Mouse (Mus musculus) left cerebral cortex, adult 18-20 months (tissue): ENCODE measurements at regions not wholly inside any gene's neighbourhood (a gene's known extent, or its start where the extent isn't known, plus 50 kb on each side); places are given as distances from the start of the nearest gene placed in this dataset.
"Not testable (repeated sequence)": the region's sequence is repeated elsewhere in the genome, so short reads cannot be mapped to it uniquely, and the experiment has no call there.

Experiments
- DNase-seq, 2 experiments: peaks; one replicate each; pipeline ENCODE4 v3.0.0; 2021 to 2022; ENCODE audit warnings: low spot score in 2 of 2, mixed read lengths in 1 of 2

GRCm38 (mm10) chr16:21102033-21102432 lies 51.8 kb downstream of the Teddm3 start:
- not testable (repeated sequence) for DNase-seq

DNA sequence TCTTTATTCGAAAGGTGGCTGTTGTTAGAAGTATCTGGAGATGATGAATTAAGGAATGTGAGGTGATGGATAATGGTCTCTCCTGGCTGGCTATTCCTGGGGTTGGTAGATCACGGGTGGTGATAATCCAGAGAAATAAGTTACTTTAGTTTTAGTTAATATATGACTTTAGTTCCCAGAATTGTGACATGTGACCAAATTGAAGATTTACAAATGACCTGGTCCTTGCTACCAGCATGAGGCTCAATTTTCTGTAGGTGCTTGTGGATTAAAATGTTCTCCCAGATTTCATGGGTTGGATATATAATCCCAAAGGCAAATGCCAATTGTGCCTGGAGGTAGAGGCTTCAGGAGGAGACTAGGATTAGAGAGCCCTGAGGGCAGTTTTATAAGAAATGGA lies 53.7 kb downstream of the Teddm3 start:
- DNase-seq = not testable (repeated sequence)

- DNase-seq = no peak
Measured at GRCm38 (mm10) chr16:21074779-21075148, 79.0 kb downstream of the Teddm3 start.

- not testable (repeated sequence) for DNase-seq
Measured at GRCm38 (mm10) chr16:21074082-21074778, 79.6 kb downstream of the Teddm3 start.

DNA sequence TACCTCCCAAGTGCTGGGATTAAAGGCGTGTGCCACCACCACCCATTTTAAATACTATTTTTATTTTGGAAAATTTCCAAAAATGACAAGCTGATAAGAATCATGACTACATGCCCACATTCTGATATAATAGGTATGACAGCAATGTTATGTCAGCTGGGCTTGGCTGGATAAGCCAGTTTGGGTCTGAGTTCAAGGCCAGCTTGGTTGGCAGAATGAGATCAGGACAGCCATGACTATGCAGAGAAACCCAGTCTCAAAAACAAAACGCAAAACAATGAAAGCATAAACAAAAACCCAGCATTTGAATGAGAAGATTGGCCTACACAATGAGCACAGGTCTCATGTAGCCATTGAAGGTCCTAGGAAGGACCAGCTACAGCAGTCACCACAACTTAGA lies 93.6 kb downstream of the Teddm3 start:
- DNase-seq = no peak

- no peak for DNase-seq
Measured at GRCm38 (mm10) chr16:21054772-21055171, 99.0 kb downstream of the Teddm3 start.

GRCm38 (mm10) chr16:21022087-21022486 lies 131.7 kb downstream of the Teddm3 start:
- DNase-seq = not testable (repeated sequence)

- DNase-seq = no peak
Measured at GRCm38 (mm10) chr16:21004871-21005270, 148.9 kb downstream of the Teddm3 start.

- DNase-seq = no peak
Measured at GRCm38 (mm10) chr16:21001126-21001525, 152.7 kb downstream of the Teddm3 start.

GRCm38 (mm10) chr16:20990524-20990923 lies 163.3 kb downstream of the Teddm3 start:
- no peak for DNase-seq

GRCm38 (mm10) chr16:20975406-20975805 lies 178.4 kb downstream of the Teddm3 start:
- no peak for DNase-seq

- no peak for DNase-seq
Measured at GRCm38 (mm10) chr16:20972442-20972841, 181.4 kb downstream of the Teddm3 start.

GRCm38 (mm10) chr16:20958905-20959304 lies 194.9 kb downstream of the Teddm3 start:
- no peak for DNase-seq

DNA sequence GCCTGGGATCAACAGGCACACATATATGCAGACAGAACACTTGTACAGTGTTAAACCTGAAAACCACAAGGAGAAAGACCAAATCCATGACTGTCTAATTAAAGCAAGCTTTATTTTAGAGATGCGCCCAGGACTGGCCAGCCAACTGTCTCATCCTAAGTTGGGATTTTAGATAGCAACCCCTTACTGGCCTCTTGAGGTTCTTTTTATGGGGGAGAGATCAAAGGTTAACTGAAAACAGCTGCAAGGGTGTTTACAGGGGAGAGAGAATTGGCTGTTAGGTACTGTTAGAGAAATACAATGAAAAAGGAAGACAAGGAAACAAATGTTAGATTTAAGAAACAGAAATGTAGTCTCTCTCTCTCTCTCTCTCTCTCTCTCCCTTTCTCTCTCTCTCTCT lies 202.4 kb upstream of the Thpo start:
- no peak for DNase-seq

- not testable (repeated sequence) for DNase-seq
Measured at GRCm38 (mm10) chr16:20934846-20935245, 200.5 kb upstream of the Thpo start.

DNA sequence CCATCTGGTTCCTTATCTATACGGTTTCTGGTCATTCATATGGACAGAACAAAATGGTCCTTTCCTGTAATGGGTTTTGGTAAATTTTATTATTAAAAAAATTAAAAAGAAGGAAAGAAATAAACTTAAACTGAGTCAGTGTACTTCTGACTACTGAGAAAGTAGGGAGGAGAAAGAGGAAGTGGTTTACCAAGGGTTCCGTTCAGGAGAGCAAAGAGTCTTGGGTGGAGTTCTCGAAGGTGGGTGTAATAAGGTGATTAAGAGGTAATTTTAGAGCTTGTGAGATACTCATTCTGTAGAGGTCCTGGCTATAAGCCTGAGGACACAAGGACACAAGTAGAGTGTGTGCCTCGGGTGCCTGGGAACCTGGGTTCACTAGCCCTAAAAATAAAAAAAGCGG lies 195.7 kb upstream of the Thpo start:
- DNase-seq = not testable (repeated sequence)

- DNase-seq = not testable (repeated sequence)
Measured at GRCm38 (mm10) chr16:20925776-20926175, 191.5 kb upstream of the Thpo start.

DNA sequence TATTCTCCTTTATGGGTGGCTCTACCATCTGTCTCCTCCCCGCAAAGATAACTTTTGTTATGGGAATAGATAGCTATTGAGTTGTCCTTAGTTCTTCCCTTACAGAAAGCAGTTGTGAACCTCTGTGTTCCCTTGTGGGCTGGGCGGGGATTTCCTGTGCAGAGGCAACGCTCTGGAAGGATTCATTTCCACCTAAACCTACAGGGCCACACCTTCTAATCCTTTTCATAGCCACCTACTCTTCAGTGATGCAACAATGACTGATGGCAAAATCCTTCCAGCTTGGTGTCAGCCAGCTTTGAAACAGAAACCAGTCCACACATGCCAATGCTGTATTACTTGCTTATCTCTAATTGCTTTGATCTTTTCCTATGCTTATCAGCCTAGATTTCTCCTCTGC lies 176.6 kb upstream of the Thpo start:
- DNase-seq = not testable (repeated sequence)

DNA sequence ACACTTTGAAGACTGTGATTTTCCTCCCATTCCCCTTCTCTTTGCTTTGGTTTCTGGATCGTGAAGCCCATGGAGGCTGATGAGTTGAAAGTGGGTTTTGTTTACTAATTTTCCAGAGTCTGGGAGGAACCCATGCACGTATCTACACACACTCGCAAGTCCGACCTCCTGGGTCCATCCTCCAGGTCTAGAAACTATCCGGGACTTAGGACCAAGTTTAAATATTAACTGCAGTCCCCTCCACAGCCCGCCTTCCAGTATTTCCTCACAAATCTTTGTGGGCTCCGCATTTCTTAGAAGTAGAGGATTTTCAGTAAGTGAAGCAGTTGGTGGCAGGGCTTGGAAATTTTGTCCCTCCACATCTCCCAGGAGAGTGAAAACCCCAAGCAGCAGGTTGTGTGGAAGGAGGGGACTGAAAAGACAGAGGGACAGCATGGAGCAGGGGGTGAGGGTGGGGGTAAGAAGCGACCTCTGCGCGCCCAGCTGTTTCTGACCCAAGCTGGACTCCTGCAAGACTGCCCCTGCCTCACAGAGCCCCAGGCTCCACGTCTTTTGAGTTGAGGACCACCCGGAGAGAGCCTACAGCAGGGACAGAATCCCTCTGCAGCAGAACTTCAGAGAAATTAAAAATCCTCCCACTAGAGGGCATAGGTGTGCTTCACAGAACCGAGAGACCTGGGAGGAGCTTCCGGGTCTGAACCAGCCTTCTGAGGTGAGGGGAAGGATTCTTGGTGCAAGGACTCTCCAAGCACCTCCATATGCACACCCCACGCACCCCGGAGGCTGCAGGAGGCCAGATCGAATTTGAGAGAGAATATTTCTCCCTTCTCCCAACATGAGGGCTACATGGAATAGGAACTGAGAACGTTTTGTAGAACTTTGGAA lies 174.4 kb upstream of the Thpo start:
- peak in 1 of 2 experiments; percentile 6 for DNase-seq

DNA sequence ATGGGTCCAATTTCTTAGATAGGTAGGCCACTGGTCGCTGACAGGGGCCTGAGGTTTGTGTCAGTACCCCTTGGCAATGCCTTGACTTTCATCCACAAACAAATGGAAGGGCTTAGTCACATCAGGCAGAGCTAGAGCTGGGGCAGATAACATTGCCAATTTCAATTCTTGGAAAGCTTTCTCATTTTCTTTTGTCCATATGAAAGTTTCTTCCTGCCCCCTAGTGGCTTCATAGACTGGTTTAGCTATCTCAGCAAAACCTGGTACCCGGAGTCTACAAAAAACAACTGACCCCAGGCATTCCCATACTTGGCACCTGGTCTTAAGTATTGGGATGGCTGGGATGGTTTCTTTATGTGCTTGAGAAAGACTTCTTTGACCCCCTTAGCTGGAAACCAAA lies 161.4 kb upstream of the Thpo start:
- DNase-seq = peak; percentile 10 to 33

- no peak for DNase-seq
Measured at GRCm38 (mm10) chr16:20871726-20872125, 137.4 kb upstream of the Thpo start.

DNA sequence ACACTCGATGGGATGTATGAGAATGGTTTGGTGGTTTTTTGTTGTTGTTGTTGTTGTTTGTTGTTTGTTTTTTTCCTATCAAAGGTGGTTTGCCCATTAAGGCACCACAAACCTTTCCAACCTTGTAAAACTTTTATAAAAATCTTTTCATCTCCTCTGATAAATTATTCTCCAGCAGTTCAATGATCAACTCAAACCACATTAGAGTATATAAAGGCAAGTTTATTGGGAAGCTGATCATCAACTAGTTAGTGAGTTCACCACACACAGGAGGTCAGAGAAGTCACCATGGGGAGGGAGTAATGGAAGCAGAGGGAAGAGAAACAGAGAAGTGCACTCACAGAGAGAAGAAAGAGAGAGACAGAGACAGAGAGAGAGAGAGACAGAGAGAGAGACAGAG lies 132.5 kb upstream of the Thpo start:
- no peak for DNase-seq
